Mouse (Mus musculus) G1E (cell line): ENCODE data around the gene Aig1.

Source experiments
- CTCF ChIP-seq: IDR thresholded peaks from 2 replicates; pipeline ENCODE4 v1.5.1; 2012; ENCODE audit warnings: low read depth, low read length, inconsistent platforms, mixed read lengths
- GATA1 ChIP-seq: IDR thresholded peaks from 2 replicates; pipeline ENCODE4 v1.6.1; 2012; ENCODE audit warnings: borderline replicate concordance, low read length, inconsistent platforms, mixed read lengths
- GATA2 ChIP-seq: IDR thresholded peaks from 2 replicates; pipeline ENCODE4 v1.6.1; 2012; ENCODE audit warnings: low read depth, low read length, inconsistent platforms, borderline replicate concordance
- POLR2AphosphoS5 ChIP-seq: IDR thresholded peaks from 2 replicates; pipeline ENCODE4 v1.6.1; 2012; ENCODE audit warnings: low read depth, low read length, inconsistent platforms; ENCODE audit not compliant: insufficient replicate concordance
- TAL1 ChIP-seq: conservative IDR thresholded peaks from 2 replicates; pipeline ENCODE4 v1.6.1; 2012; ENCODE audit warnings: low read depth, low read length, inconsistent platforms, mixed read lengths

- TF ChIP-seq GATA1 = no peak
- TF ChIP-seq CTCF = no peak
- no peak for TF ChIP-seq TAL1
- no peak for TF ChIP-seq POLR2AphosphoS5
- no peak for TF ChIP-seq GATA2
Measured at GRCm38 (mm10) chr10:13843746-13844145, 25.0 kb downstream of the Aig1 start.
